Mouse (Mus musculus) MEL (cell line): ENCODE data around the gene Bmpr1b. TPM values are rescaled to one million over a fixed set of nuclear protein-coding genes. Genes with fewer than 3 reads are reported as not detected.

Source experiments
- DNase-seq: peaks from one replicate; pipeline ENCODE4 v3.0.0; 2011; ENCODE audit warnings: low read depth, low spot score
- H3K27ac ChIP-seq: 2 replicates; pipeline ENCODE4 v1.5.1; 2012; ENCODE audit warnings: low read depth, mild to moderate bottlenecking, control low read depth, low read length, moderate library complexity; ENCODE audit not compliant: control insufficient read depth
- H3K27me3 ChIP-seq, 2 experiments: fragments of 150-350 bp in 1 of 2; sonication (generic) in 1 of 2; 2 replicates each; pipeline ENCODE4 v1.6.1; 2012; ENCODE audit warnings: low read length in 2 of 2, mild to moderate bottlenecking in 2 of 2, improper control_type of control experiment in 1 of 2, moderate library complexity in 1 of 2; ENCODE audit not compliant: insufficient read depth in 2 of 2, control insufficient read depth in 1 of 2
- H3K36me3 ChIP-seq, 2 experiments: 2 replicates each; pipeline ENCODE4 v1.6.1; 2012 to 2014; ENCODE audit warnings: low read length in 2 of 2, improper control_type of control experiment in 1 of 2, inconsistent platforms in 1 of 2, mild to moderate bottlenecking in 1 of 2; ENCODE audit not compliant: insufficient read depth in 2 of 2, control insufficient read depth in 1 of 2
- H3K4me1 ChIP-seq, 2 experiments: fragments of 150-350 bp in 1 of 2; sonication (generic) in 1 of 2; 2 replicates each; pipeline ENCODE4 v1.6.1; 2012; ENCODE audit warnings: low read length in 2 of 2, improper control_type of control experiment in 1 of 2, mild to moderate bottlenecking in 1 of 2; ENCODE audit not compliant: insufficient read depth in 2 of 2, control insufficient read depth in 1 of 2
- H3K4me3 ChIP-seq, 2 experiments: fragments of 150-350 bp in 1 of 2; sonication (generic) in 1 of 2; 2 replicates each; pipeline ENCODE4 v1.5.1; 2012; ENCODE audit warnings: low read depth in 2 of 2, low read length in 2 of 2, mild to moderate bottlenecking in 2 of 2, moderate library complexity in 2 of 2, control low read depth in 1 of 2, improper control_type of control experiment in 1 of 2; ENCODE audit not compliant: control insufficient read depth in 1 of 2, insufficient read depth in 1 of 2
- H3K79me2 ChIP-seq: 2 replicates; pipeline ENCODE4 v1.6.1; 2012; ENCODE audit warnings: mild to moderate bottlenecking, low read length, moderate library complexity; ENCODE audit not compliant: control insufficient read depth, poor library complexity, insufficient read depth
- H3K9ac ChIP-seq: 2 replicates; pipeline ENCODE4 v1.6.1; 2012; ENCODE audit warnings: low read depth, mild to moderate bottlenecking, control low read depth, low read length, moderate library complexity; ENCODE audit not compliant: control insufficient read depth, poor library complexity, severe bottlenecking
- H3K9me3 ChIP-seq: fragments of 150-350 bp; sonication (generic); replicated peaks from 2 replicates; pipeline ENCODE4 v1.6.1; 2012; ENCODE audit warnings: mild to moderate bottlenecking, low read length, improper control_type of control experiment, moderate library complexity; ENCODE audit not compliant: insufficient read depth
- E2F4 ChIP-seq: IDR thresholded peaks from 2 replicates; pipeline ENCODE4 v1.6.1; 2011; ENCODE audit warnings: low read depth, low read length, improper control_type of control experiment, borderline replicate concordance
- ELF1 ChIP-seq: IDR thresholded peaks from 2 replicates; pipeline ENCODE4 v1.6.1; 2014; ENCODE audit warnings: low read depth, mild to moderate bottlenecking, inconsistent platforms, low read length, improper control_type of control experiment, moderate library complexity
- ETS1 ChIP-seq: IDR thresholded peaks from 2 replicates; pipeline ENCODE4 v1.6.1; 2012; ENCODE audit warnings: low read depth, mild to moderate bottlenecking, inconsistent platforms, low read length, improper control_type of control experiment, moderate library complexity
- MAX ChIP-seq: IDR thresholded peaks from 2 replicates; pipeline ENCODE4 v1.6.1; 2011; ENCODE audit warnings: low read length, improper control_type of control experiment
- MEF2A ChIP-seq: IDR thresholded peaks from 2 replicates; pipeline ENCODE4 v1.6.1; 2014; ENCODE audit warnings: low read depth, mild to moderate bottlenecking, inconsistent platforms, low read length, improper control_type of control experiment; ENCODE audit not compliant: poor library complexity, insufficient replicate concordance, severe bottlenecking; ENCODE audit errors: extremely low read depth
- MXI1 ChIP-seq: IDR thresholded peaks from 2 replicates; pipeline ENCODE4 v1.6.1; 2011; ENCODE audit warnings: mild to moderate bottlenecking, low read depth, low read length, improper control_type of control experiment
- MYB ChIP-seq: IDR thresholded peaks from 2 replicates; pipeline ENCODE4 v1.6.1; 2011; ENCODE audit warnings: mild to moderate bottlenecking, low read depth, low read length, improper control_type of control experiment
- NELFE ChIP-seq: IDR thresholded peaks from 2 replicates; pipeline ENCODE4 v1.6.1; 2011; ENCODE audit warnings: low read depth, low read length, improper control_type of control experiment
- NRF1 ChIP-seq: IDR thresholded peaks from 2 replicates; pipeline ENCODE4 v1.6.1; 2014; ENCODE audit warnings: low read depth, mild to moderate bottlenecking, inconsistent platforms, low read length, improper control_type of control experiment, moderate library complexity; ENCODE audit not compliant: poor library complexity, insufficient read depth, severe bottlenecking
- POLR2AphosphoS5 ChIP-seq: IDR thresholded peaks from 2 replicates; pipeline ENCODE4 v1.6.1; 2012; ENCODE audit warnings: low read depth, borderline replicate concordance, mild to moderate bottlenecking, inconsistent platforms, low read length, moderate library complexity, mixed read lengths
- RAD21 ChIP-seq: IDR thresholded peaks from 2 replicates; pipeline ENCODE4 v1.6.1; 2011; ENCODE audit warnings: mild to moderate bottlenecking, low read depth, low read length, improper control_type of control experiment
- RCOR1 ChIP-seq: IDR thresholded peaks from 2 replicates; pipeline ENCODE4 v1.6.1; 2012; ENCODE audit warnings: low read depth, mild to moderate bottlenecking, inconsistent platforms, low read length, improper control_type of control experiment
- SIN3A ChIP-seq: IDR thresholded peaks from 2 replicates; pipeline ENCODE4 v1.6.1; 2012; ENCODE audit warnings: low read length, improper control_type of control experiment, inconsistent platforms
- TAL1 ChIP-seq: IDR thresholded peaks from 2 replicates; pipeline ENCODE4 v1.6.1; 2012; ENCODE audit warnings: mild to moderate bottlenecking, inconsistent platforms, low read length, moderate library complexity, mixed read lengths
- TCF12 ChIP-seq: IDR thresholded peaks from 2 replicates; pipeline ENCODE4 v1.6.1; 2014; ENCODE audit warnings: low read depth, mild to moderate bottlenecking, inconsistent platforms, low read length, improper control_type of control experiment, moderate library complexity
- UBTF ChIP-seq: IDR thresholded peaks from 2 replicates; pipeline ENCODE4 v1.6.1; 2012; ENCODE audit warnings: low read depth, mild to moderate bottlenecking, inconsistent platforms, low read length, improper control_type of control experiment, moderate library complexity, borderline replicate concordance; ENCODE audit not compliant: insufficient read depth
- USF1 ChIP-seq: IDR thresholded peaks from 2 replicates; pipeline ENCODE4 v1.6.1; 2014; ENCODE audit warnings: low read depth, mild to moderate bottlenecking, inconsistent platforms, low read length, improper control_type of control experiment, moderate library complexity
- USF2 ChIP-seq, 2 experiments: IDR thresholded peaks; 2 replicates each; pipeline ENCODE4 v1.6.1; 2011 to 2012; ENCODE audit warnings: improper control_type of control experiment in 2 of 2, low read length in 2 of 2, borderline replicate concordance in 1 of 2, inconsistent platforms in 1 of 2, low read depth in 1 of 2, mild to moderate bottlenecking in 1 of 2; ENCODE audit not compliant: insufficient read depth in 1 of 2
- ZC3H11A ChIP-seq: IDR thresholded peaks from 2 replicates; pipeline ENCODE4 v1.6.1; 2012; ENCODE audit warnings: low read depth, mild to moderate bottlenecking, inconsistent platforms, low read length, improper control_type of control experiment
- ZKSCAN1 ChIP-seq: IDR thresholded peaks from 2 replicates; pipeline ENCODE4 v1.6.1; 2012; ENCODE audit warnings: low read depth, mild to moderate bottlenecking, inconsistent platforms, low read length, improper control_type of control experiment, moderate library complexity
- polyA plus RNA-seq, 2 experiments: library from polyadenylated mRNA; stranded (reverse) in 1 of 2; unstranded in 1 of 2; fragments of >175 nt in 1 of 2; fragments of >200 nt in 1 of 2; gene quantifications; 2 replicates each; pipeline versions ENCODE4 v1.2.1 to v1.2.4; 2012; ENCODE audit warnings: low replicate concordance in 2 of 2, low read depth in 1 of 2; ENCODE audit not compliant: insufficient read length in 2 of 2, insufficient read depth in 1 of 2, missing spikeins in 1 of 2
- total RNA-seq: library from RNA; depleted of rRNA; stranded (reverse); fragments of 300-350 nt; gene quantifications from 2 replicates; pipeline ENCODE4 v1.2.3, GENCODE M21; 2012

Bmpr1b gene
- total and polyA plus RNA-seq, 3 experiments, result not detected

- no peaks in the 10 kb centered on the region for H3K36me3 ChIP-seq
- no peak for TF ChIP-seq USF1
- TF ChIP-seq MXI1, result no peak
- TF ChIP-seq NELFE, result no peak
- no peak for TF ChIP-seq POLR2AphosphoS5
- TF ChIP-seq TAL1, result no peak
- no peak for TF ChIP-seq SIN3A
- TF ChIP-seq UBTF, result no peak
- no peak for TF ChIP-seq USF2 (IDR thresholded peaks at IDR 0.05; ENCODE audit: borderline replicate concordance in 1 of 2, insufficient read depth in 1 of 2, low read depth in 1 of 2, low read length in 2 of 2)
- no peak for TF ChIP-seq RAD21
- TF ChIP-seq ELF1, result no peak
- no peak for TF ChIP-seq NRF1
- no peak for TF ChIP-seq MEF2A
- TF ChIP-seq MYB, result no peak
- TF ChIP-seq ZC3H11A, result no peak
- no peak for TF ChIP-seq ETS1
- no peak for TF ChIP-seq ZKSCAN1
- no peak overlapping the region for H3K27ac ChIP-seq
- H3K4me3 ChIP-seq, result no peak overlapping the region
- no peaks in the 10 kb centered on the region; a peak in 1 of 4 replicates for H3K27me3 ChIP-seq
- no peak for DNase-seq
- no peaks in the 10 kb centered on the region for H3K9me3 ChIP-seq
- H3K79me2 ChIP-seq, result no peaks in the 10 kb centered on the region
- H3K4me1 ChIP-seq, result no peaks in the 10 kb centered on the region
- no peak overlapping the region for H3K9ac ChIP-seq
These were observed 296.7 kb downstream of the Bmpr1b start for GRCm38 (mm10) chr3:141872337-141873042.

GRCm38 (mm10) chr3:141871805-141872204 lies 297.4 kb downstream of the Bmpr1b start:
- no peak for DNase-seq
- H3K9me3 ChIP-seq, result no peaks in the 10 kb centered on the region
- TF ChIP-seq E2F4 (no peak), RCOR1 (no peak), MAX (no peak), MYB (no peak), TCF12 (no peak)
- no peaks in the 10 kb centered on the region; a peak in 1 of 4 replicates for H3K27me3 ChIP-seq
- H3K27ac ChIP-seq, result no peak overlapping the region
- no peaks in the 10 kb centered on the region for H3K36me3 ChIP-seq
- no peak overlapping the region for H3K4me3 ChIP-seq
- no peaks in the 10 kb centered on the region for H3K4me1 ChIP-seq
- H3K9ac ChIP-seq, result no peak overlapping the region
- H3K79me2 ChIP-seq, result no peaks in the 10 kb centered on the region
